Mouse (Mus musculus): ENCODE results near the gene Oas1g. TPM values are rescaled to one million over a fixed set of nuclear protein-coding genes. Genes with fewer than 3 reads are reported as not detected.
"Not testable (repeated sequence)": the region's sequence is repeated elsewhere in the genome, so short reads cannot be mapped to it uniquely, and the experiment has no call there.

Gene Oas1g
- polyA plus RNA-seq, 1 experiment = 105 TPM

- TF ChIP-seq CTCF (IDR thresholded peaks at IDR 0.05; ENCODE audit: low read depth, low read length) (no peak), POLR2A (IDR thresholded peaks at IDR 0.05; ENCODE audit: borderline replicate concordance, low read depth, low read length) (no peak)
- Histone ChIP-seq H3K27ac (ENCODE audit: insufficient read depth, low read depth, low read length) (no peak overlapping the region), H3K4me3 (ENCODE audit: insufficient read depth, low read length) (no peak overlapping the region), H3K4me1 (ENCODE audit: control insufficient read depth, insufficient read depth, low read length) (peaks cover 16% of the 10 kb centered on the region)
Measured at GRCm38 (mm10) chr5:120890026-120890425, 2.6 kb upstream of the Oas1g start.

- not testable (repeated sequence) for H3K27ac ChIP-seq (ENCODE audit: insufficient read depth, low read depth, low read length); H3K4me3 ChIP-seq (ENCODE audit: insufficient read depth, low read length)
- H3K4me1 ChIP-seq (ENCODE audit: control insufficient read depth, insufficient read depth, low read length) = peaks cover 16% of the 10 kb centered on the region
Measured at GRCm38 (mm10) chr5:120888294-120888815, 942 bp upstream of the Oas1g start.

GRCm38 (mm10) chr5:120887831-120888230 is 418 bp upstream of the Oas1g start:
- H3K4me1 ChIP-seq (ENCODE audit: control insufficient read depth, insufficient read depth, low read length) = peaks cover 16% of the 10 kb centered on the region
- no peak for TF ChIP-seq CTCF (IDR thresholded peaks at IDR 0.05; ENCODE audit: low read depth, low read length)
- no peak for TF ChIP-seq POLR2A (IDR thresholded peaks at IDR 0.05; ENCODE audit: borderline replicate concordance, low read depth, low read length)
- peak overlapping the region; percentile 50; the same call in 1 of the 2 replicates for H3K4me3 ChIP-seq (ENCODE audit: insufficient read depth, low read length)

GRCm38 (mm10) chr5:120881681-120882080 is 5.7 kb downstream of the Oas1g start:
- not testable (repeated sequence) for H3K27ac ChIP-seq (ENCODE audit: insufficient read depth, low read depth, low read length); H3K4me1 ChIP-seq (ENCODE audit: control insufficient read depth, insufficient read depth, low read length); H3K4me3 ChIP-seq (ENCODE audit: insufficient read depth, low read length)

More at GRCm38 (mm10) chr5:120887831-120888230, 418 bp upstream of the Oas1g start:
- H3K27ac ChIP-seq (ENCODE audit: insufficient read depth, low read depth, low read length) = no peak overlapping the region

GRCm38 (mm10) chr5:120878803-120879202 is 8.6 kb downstream of the Oas1g start:
- H3K4me1 ChIP-seq (ENCODE audit: control insufficient read depth, insufficient read depth, low read length); H3K27ac ChIP-seq (ENCODE audit: insufficient read depth, low read depth, low read length); H3K4me3 ChIP-seq (ENCODE audit: insufficient read depth, low read length): not testable (repeated sequence)

- not testable (repeated sequence) for H3K4me1 ChIP-seq (ENCODE audit: control insufficient read depth, insufficient read depth, low read length); H3K4me3 ChIP-seq (ENCODE audit: insufficient read depth, low read length); H3K27ac ChIP-seq (ENCODE audit: insufficient read depth, low read depth, low read length)
Measured at GRCm38 (mm10) chr5:120877407-120877806, 10.0 kb downstream of the Oas1g start.

- H3K27ac ChIP-seq (ENCODE audit: insufficient read depth, low read depth, low read length); H3K4me1 ChIP-seq (ENCODE audit: control insufficient read depth, insufficient read depth, low read length); H3K4me3 ChIP-seq (ENCODE audit: insufficient read depth, low read length): not testable (repeated sequence)
Measured at GRCm38 (mm10) chr5:120876839-120877238, 10.6 kb downstream of the Oas1g start.

- TF ChIP-seq CTCF (IDR thresholded peaks at IDR 0.05; ENCODE audit: low read depth, low read length) = no peak
- no peak for TF ChIP-seq POLR2A (IDR thresholded peaks at IDR 0.05; ENCODE audit: borderline replicate concordance, low read depth, low read length)
- Histone ChIP-seq H3K27ac (ENCODE audit: insufficient read depth, low read depth, low read length) (no peak overlapping the region), H3K4me3 (ENCODE audit: insufficient read depth, low read length) (no peak overlapping the region), H3K4me1 (ENCODE audit: control insufficient read depth, insufficient read depth, low read length) (peaks cover 3% of the 10 kb centered on the region; the same call in 1 of the 2 replicates)
Measured at GRCm38 (mm10) chr5:120871469-120871868, 15.9 kb downstream of the Oas1g start.

GRCm38 (mm10) chr5:120870782-120871181 is 16.6 kb downstream of the Oas1g start:
- no peak overlapping the region for H3K4me3 ChIP-seq (ENCODE audit: insufficient read depth, low read length)
- no peak overlapping the region for H3K27ac ChIP-seq (ENCODE audit: insufficient read depth, low read depth, low read length)
- peaks cover 3% of the 10 kb centered on the region; the same call in 1 of the 2 replicates for H3K4me1 ChIP-seq (ENCODE audit: control insufficient read depth, insufficient read depth, low read length)
- no peak for TF ChIP-seq POLR2A (IDR thresholded peaks at IDR 0.05; ENCODE audit: borderline replicate concordance, low read depth, low read length)
- no peak for TF ChIP-seq CTCF (IDR thresholded peaks at IDR 0.05; ENCODE audit: low read depth, low read length)

GRCm38 (mm10) chr5:120870081-120870480 is 17.3 kb downstream of the Oas1g start:
- peaks cover 3% of the 10 kb centered on the region; the same call in 1 of the 2 replicates for H3K4me1 ChIP-seq (ENCODE audit: control insufficient read depth, insufficient read depth, low read length)
- H3K27ac ChIP-seq (ENCODE audit: insufficient read depth, low read depth, low read length) = no peak overlapping the region
- TF ChIP-seq CTCF (IDR thresholded peaks at IDR 0.05; ENCODE audit: low read depth, low read length) (no peak), POLR2A (IDR thresholded peaks at IDR 0.05; ENCODE audit: borderline replicate concordance, low read depth, low read length) (no peak)
- no peak overlapping the region for H3K4me3 ChIP-seq (ENCODE audit: insufficient read depth, low read length)

- TF ChIP-seq CTCF (IDR thresholded peaks at IDR 0.05; ENCODE audit: low read depth, low read length) (no peak), POLR2A (IDR thresholded peaks at IDR 0.05; ENCODE audit: borderline replicate concordance, low read depth, low read length) (no peak)
- Histone ChIP-seq H3K4me1 (ENCODE audit: control insufficient read depth, insufficient read depth, low read length) (peaks cover 3% of the 10 kb centered on the region; the same call in 1 of the 2 replicates), H3K4me3 (ENCODE audit: insufficient read depth, low read length) (no peak overlapping the region), H3K27ac (ENCODE audit: insufficient read depth, low read depth, low read length) (no peak overlapping the region)
Measured at GRCm38 (mm10) chr5:120869436-120870015, 17.9 kb downstream of the Oas1g start.

All from bone marrow macrophage, adult 2 months (primary cell).